Mouse (Mus musculus) liver, postnatal 0 days (tissue): ENCODE data around the gene Fhit. TPM values are rescaled to one million over a fixed set of nuclear protein-coding genes. Genes with fewer than 3 reads are reported as not detected.

Experiments
- ATAC-seq: fragments of 200-750 bp; cut with Nextera tagmentation; 2 replicates; pipeline ENCODE4 v1.8.0; 2017; ENCODE audit warnings: mild to moderate bottlenecking, moderate library complexity
- DNase-seq: peaks from one replicate; pipeline ENCODE4 v3.0.0-alpha.2; 2016
- H3K27ac ChIP-seq: fragments of 300-500 bp; sonication (generic); 2 replicates; pipeline ENCODE4 v1.5.1; 2014; ENCODE audit warnings: antibody characterized with exemption, moderate library complexity, mild to moderate bottlenecking, low read depth
- H3K27me3 ChIP-seq: fragments of 300-500 bp; sonication (generic); 2 replicates; pipeline ENCODE4 v1.6.1; 2014; ENCODE audit warnings: low read length, control low read depth, mixed read lengths; ENCODE audit not compliant: insufficient read depth
- H3K36me3 ChIP-seq: fragments of 300-500 bp; sonication (generic); replicated peaks from 2 replicates; pipeline ENCODE4 v1.6.1; 2014; ENCODE audit warnings: mild to moderate bottlenecking, control low read depth, low read length, moderate library complexity, mixed read lengths; ENCODE audit not compliant: insufficient read depth
- H3K4me1 ChIP-seq: fragments of 300-500 bp; sonication (generic); 2 replicates; pipeline ENCODE4 v1.6.1; 2014; ENCODE audit warnings: antibody characterized with exemption, mild to moderate bottlenecking, control low read depth; ENCODE audit not compliant: insufficient read depth
- H3K4me2 ChIP-seq: fragments of 300-500 bp; sonication (generic); 2 replicates; pipeline ENCODE4 v1.6.1; 2014; ENCODE audit warnings: low read depth, mild to moderate bottlenecking, low read length, moderate library complexity, mixed read lengths
- H3K4me3 ChIP-seq: fragments of 300-500 bp; sonication (generic); 2 replicates; pipeline ENCODE4 v1.5.1; 2014; ENCODE audit warnings: low read depth, low read length
- H3K9ac ChIP-seq: fragments of 300-500 bp; sonication (generic); replicated peaks from 2 replicates; pipeline ENCODE4 v1.6.1; 2014; ENCODE audit warnings: mild to moderate bottlenecking, moderate library complexity
- H3K9me3 ChIP-seq: fragments of 300-500 bp; sonication (generic); 2 replicates; pipeline ENCODE4 v1.6.1; 2016; ENCODE audit warnings: mild to moderate bottlenecking, control low read depth, low read length, mixed read lengths
- CTCF ChIP-seq: sonication (generic); IDR thresholded peaks from 2 replicates; pipeline ENCODE4 v1.5.1; 2016; ENCODE audit warnings: antibody characterized with exemption, low read depth
- EP300 ChIP-seq: IDR thresholded peaks from 2 replicates; pipeline ENCODE4 v1.6.1; 2016; ENCODE audit warnings: antibody characterized with exemption, low read depth, mild to moderate bottlenecking
- WGBS: fragments of 180-500 bp; shearing (Covaris S2); extraction: QIAGEN DNeasy Blood & Tissue Kit; methylation state at CpG from one replicate; pipeline ENCODE4 v1.1.7; 2014; ENCODE audit not compliant: insufficient replicate concordance; 5-methylcytosine and 5-hydroxymethylcytosine counted together
- polyA plus RNA-seq: library from polyadenylated mRNA; unstranded; fragments of >200 nt; fragmentation: Nextera tagmentation; extraction: Ambion mirVana; gene quantifications from 2 replicates; pipeline ENCODE4 v1.2.1, GENCODE M21; 2015

Fhit gene
- polyA plus RNA-seq, 1 experiment from 2014 or later: 8.1 TPM

- no peaks in the 10 kb centered on the region for H3K27me3 ChIP-seq
- no peaks in the 10 kb centered on the region for H3K36me3 ChIP-seq
- no peak for DNase-seq
- no peak overlapping the region for H3K4me3 ChIP-seq
- H3K4me1 ChIP-seq: no peaks in the 10 kb centered on the region
- H3K9me3 ChIP-seq: no peaks in the 10 kb centered on the region
- H3K27ac ChIP-seq: no peak overlapping the region
- 70% methylated on average over 5 of the region's 5 CpGs for WGBS
- TF ChIP-seq CTCF (no peak), EP300 (no peak)
- no peak overlapping the region for H3K4me2 ChIP-seq
- H3K9ac ChIP-seq: no peak overlapping the region
- ATAC-seq: no peak
Measured at GRCm38 (mm10) chr14:10211184-10211583, 950.7 kb downstream of the Fhit start.

DNA sequence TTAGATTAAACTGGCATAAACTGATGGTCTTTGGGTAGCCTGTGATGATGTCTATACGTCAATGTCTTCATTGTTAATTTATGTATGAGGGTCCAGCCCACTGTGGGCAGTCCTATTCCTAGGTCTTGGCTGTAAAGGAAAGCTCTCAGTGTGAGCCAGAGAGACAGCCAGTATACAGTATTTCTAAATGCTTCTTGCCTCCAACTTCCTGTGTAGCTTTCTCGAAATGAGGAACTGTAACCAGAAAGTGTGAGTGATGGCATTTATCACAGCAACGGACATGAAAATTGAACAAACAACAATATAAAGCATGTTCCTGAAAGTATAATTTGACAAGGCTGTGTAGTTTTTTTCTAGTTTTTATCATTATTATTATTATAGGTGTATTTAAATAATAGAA lies 952.8 kb downstream of the Fhit start:
- H3K27ac ChIP-seq: no peak overlapping the region
- H3K4me1 ChIP-seq: no peaks in the 10 kb centered on the region
- H3K36me3 ChIP-seq: no peaks in the 10 kb centered on the region
- no peaks in the 10 kb centered on the region for H3K27me3 ChIP-seq
- no peaks in the 10 kb centered on the region for H3K9me3 ChIP-seq
- DNase-seq: no peak
- no peak for TF ChIP-seq EP300
- H3K9ac ChIP-seq: no peak overlapping the region
- H3K4me2 ChIP-seq: no peak overlapping the region
- H3K4me3 ChIP-seq: no peak overlapping the region
- WGBS: 46% methylated on average over 3 of the region's 3 CpGs
- no peak for ATAC-seq

GRCm38 (mm10) chr14:10205699-10206098 lies 956.1 kb downstream of the Fhit start:
- no peak overlapping the region for H3K4me2 ChIP-seq
- no peaks in the 10 kb centered on the region for H3K9me3 ChIP-seq
- DNase-seq (no peak), ATAC-seq (no peak)
- no peak overlapping the region for H3K27ac ChIP-seq
- H3K9ac ChIP-seq: no peak overlapping the region
- no peak overlapping the region for H3K4me3 ChIP-seq
- H3K27me3 ChIP-seq: no peaks in the 10 kb centered on the region
- WGBS: 82% methylated on average over 5 of the region's 5 CpGs
- H3K36me3 ChIP-seq: no peaks in the 10 kb centered on the region
- H3K4me1 ChIP-seq: no peaks in the 10 kb centered on the region
- TF ChIP-seq CTCF: no peak
- TF ChIP-seq EP300: no peak

GRCm38 (mm10) chr14:10205290-10205689 lies 956.5 kb downstream of the Fhit start:
- Histone ChIP-seq H3K9me3 (no peaks in the 10 kb centered on the region), H3K4me1 (no peaks in the 10 kb centered on the region), H3K27me3 (no peaks in the 10 kb centered on the region), H3K4me2 (no peak overlapping the region), H3K36me3 (no peaks in the 10 kb centered on the region), H3K4me3 (no peak overlapping the region), H3K9ac (no peak overlapping the region), H3K27ac (no peak overlapping the region)
- WGBS: 71% methylated on average over 4 of the region's 4 CpGs
- no peak for TF ChIP-seq EP300
- no peak for TF ChIP-seq CTCF
- ATAC-seq (no peak), DNase-seq (no peak)

DNA sequence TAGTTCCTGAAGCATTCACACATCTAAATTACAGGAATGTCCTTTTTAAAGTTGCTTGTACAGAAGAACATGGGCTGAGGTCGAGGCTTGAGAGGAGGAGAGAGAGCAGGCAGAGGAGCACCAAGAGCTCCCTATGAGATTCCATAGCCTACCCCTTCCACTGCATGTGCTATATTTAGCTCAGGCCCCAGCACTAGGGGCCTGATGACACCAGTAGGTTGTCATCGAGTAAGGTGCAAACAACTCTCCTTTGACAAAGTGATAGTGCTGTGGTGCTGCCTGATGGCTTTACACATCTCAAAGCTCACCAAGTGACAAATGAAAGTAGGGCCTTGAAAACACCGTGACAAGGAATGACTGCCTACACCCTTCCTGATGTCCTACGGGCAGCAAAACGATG lies 967.7 kb downstream of the Fhit start:
- H3K4me2 ChIP-seq: no peak overlapping the region
- no peaks in the 10 kb centered on the region for H3K36me3 ChIP-seq
- H3K4me1 ChIP-seq: no peaks in the 10 kb centered on the region
- H3K4me3 ChIP-seq: no peak overlapping the region
- TF ChIP-seq EP300 (no peak), CTCF (no peak)
- no peak overlapping the region for H3K27ac ChIP-seq
- WGBS: 59% methylated on average over 5 of the region's 5 CpGs
- no peak overlapping the region for H3K9ac ChIP-seq
- ATAC-seq (no peak), DNase-seq (no peak)
- H3K27me3 ChIP-seq: no peaks in the 10 kb centered on the region
- no peaks in the 10 kb centered on the region for H3K9me3 ChIP-seq

GRCm38 (mm10) chr14:10171761-10172160 lies 990.1 kb downstream of the Fhit start:
- TF ChIP-seq EP300: no peak
- Histone ChIP-seq H3K27ac (no peak overlapping the region), H3K4me2 (no peak overlapping the region), H3K4me1 (no peaks in the 10 kb centered on the region), H3K36me3 (no peaks in the 10 kb centered on the region), H3K27me3 (no peaks in the 10 kb centered on the region), H3K4me3 (no peak overlapping the region), H3K9me3 (no peaks in the 10 kb centered on the region), H3K9ac (no peak overlapping the region)
- DNase-seq: no peak
- 92% methylated on average over 2 of the region's 2 CpGs for WGBS
- no peak for ATAC-seq
